Mouse (Mus musculus): ENCODE results near the gene Thsd7a. TPM values are rescaled to one million over a fixed set of nuclear protein-coding genes. Genes with fewer than 3 reads are reported as not detected.

Gene Thsd7a
- 4.4 and 5.1 TPM in 2 replicates for polyA plus RNA-seq (2015; fragmentation: Nextera tagmentation; extraction: Ambion mirVana)

DNA sequence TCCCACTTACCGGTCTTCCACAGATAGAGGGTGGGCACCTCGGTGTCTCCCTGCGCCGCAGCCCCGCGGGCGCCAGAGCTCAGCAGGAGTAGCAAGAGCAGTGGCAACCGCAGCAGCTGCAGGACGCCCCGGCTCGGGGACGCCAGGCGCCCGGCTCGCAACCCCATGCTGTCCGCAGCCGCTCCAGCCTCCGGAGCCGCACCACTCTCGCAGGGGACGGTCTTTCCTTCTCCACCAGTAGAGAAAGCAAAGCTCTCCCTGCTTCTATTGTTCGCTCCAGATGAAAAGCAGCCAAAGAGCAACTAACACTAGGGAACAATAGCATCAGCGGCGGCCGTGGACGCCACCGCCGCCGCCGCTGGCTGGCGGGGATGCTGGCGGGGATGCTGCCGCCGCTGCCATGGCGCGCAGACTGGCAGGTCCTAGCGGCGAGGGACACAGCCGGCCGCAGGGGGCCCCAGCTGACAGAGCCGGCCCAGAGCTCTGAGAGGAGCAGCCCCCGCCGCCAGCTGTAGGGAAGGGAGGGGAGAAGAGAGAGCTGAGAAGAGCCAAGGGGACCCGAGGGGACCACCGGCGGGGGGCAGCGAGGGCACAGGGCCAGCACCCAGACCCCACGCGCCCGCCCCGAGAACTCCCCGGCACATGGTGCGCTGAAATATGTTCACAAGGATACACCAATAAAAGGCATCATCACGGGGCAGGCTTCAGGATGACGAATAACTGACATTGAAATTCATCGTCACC is at the start of gene Thsd7a:
Gene Thsd7a (minus strand): TSS at position 624 of the 744 bp plus-strand sequence.

